Mouse (Mus musculus): ENCODE data around the gene Rbm48. TPM values are rescaled to one million over a fixed set of nuclear protein-coding genes. Genes with fewer than 3 reads are reported as not detected.

The Rbm48 gene
- polyA plus RNA-seq, 1 experiment: 17.6 TPM

DNA sequence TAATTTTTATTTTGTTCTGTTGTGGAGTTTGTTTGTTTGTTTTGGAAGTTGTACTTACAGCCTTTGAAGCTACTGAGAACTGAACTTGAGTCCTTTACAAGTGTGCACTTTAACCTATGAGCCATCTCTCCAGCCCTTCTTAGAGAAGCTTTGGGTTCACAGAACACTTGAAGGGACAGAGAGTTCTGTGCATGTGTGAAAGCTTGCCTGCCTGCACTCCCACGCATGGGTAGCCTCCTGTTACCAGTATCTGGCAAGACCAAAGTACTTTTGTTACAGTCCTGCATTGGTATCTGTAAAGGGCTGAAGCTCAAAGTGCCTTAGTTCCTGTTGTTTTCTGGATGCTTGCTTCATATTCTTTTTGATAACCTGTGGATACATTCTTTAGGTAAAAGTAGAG lies 50.2 kb downstream of the Rbm48 start:
- H3K9me3 ChIP-seq (replicated peaks; ENCODE audit: control insufficient read depth, insufficient read depth, low read length, poor library complexity, severe bottlenecking): no peaks in the 10 kb centered on the region
- H3K27me3 ChIP-seq (ENCODE audit: control insufficient read depth, insufficient read depth, low read length, poor library complexity, severe bottlenecking): no peaks in the 10 kb centered on the region
- peaks cover 1% of the 10 kb centered on the region for H3K4me1 ChIP-seq (ENCODE audit: control insufficient read depth, insufficient read depth, low read length)
- H3K4me3 ChIP-seq (ENCODE audit: low read depth, low read length): no peak overlapping the region
- TF ChIP-seq EP300 (IDR thresholded peaks at IDR 0.05; ENCODE audit: insufficient read depth, low read depth, low read length) (no peak), POLR2A (IDR thresholded peaks at IDR 0.05; ENCODE audit: insufficient read depth, low read length) (no peak), CTCF (IDR thresholded peaks at IDR 0.05; ENCODE audit: low read depth, low read length) (no peak)
- peaks cover 6% of the 10 kb centered on the region for H3K36me3 ChIP-seq (ENCODE audit: control insufficient read depth, insufficient read depth, low read length, poor library complexity, severe bottlenecking)
- H3K9ac ChIP-seq (ENCODE audit: low read depth, poor library complexity, severe bottlenecking): no peak overlapping the region
- no peak overlapping the region for H3K27ac ChIP-seq (ENCODE audit: insufficient read depth, low read length)

DNA sequence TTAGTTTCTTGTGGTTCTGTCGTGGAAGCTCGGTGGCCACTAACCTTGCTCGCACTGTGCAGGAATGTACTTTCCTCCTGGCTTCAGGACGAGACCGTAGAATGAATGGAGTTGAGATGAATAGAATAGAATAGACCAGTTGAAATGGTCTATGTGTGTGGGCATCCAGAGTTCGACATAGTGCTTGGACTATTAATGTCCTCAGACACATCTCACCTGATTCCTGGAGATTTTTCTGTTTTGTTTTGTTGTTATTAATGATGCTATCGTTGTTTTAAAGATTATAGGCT lies 52.0 kb downstream of the Rbm48 start:
- H3K4me3 ChIP-seq (ENCODE audit: low read depth, low read length): peak overlapping the region; percentile 83
- H3K9ac ChIP-seq (ENCODE audit: low read depth, poor library complexity, severe bottlenecking): peak overlapping the region; percentile 81
- H3K9me3 ChIP-seq (replicated peaks; ENCODE audit: control insufficient read depth, insufficient read depth, low read length, poor library complexity, severe bottlenecking): no peaks in the 10 kb centered on the region
- peaks cover 6% of the 10 kb centered on the region for H3K36me3 ChIP-seq (ENCODE audit: control insufficient read depth, insufficient read depth, low read length, poor library complexity, severe bottlenecking)
- no peaks in the 10 kb centered on the region for H3K27me3 ChIP-seq (ENCODE audit: control insufficient read depth, insufficient read depth, low read length, poor library complexity, severe bottlenecking)
- peaks cover 1% of the 10 kb centered on the region for H3K4me1 ChIP-seq (ENCODE audit: control insufficient read depth, insufficient read depth, low read length)
- H3K27ac ChIP-seq (ENCODE audit: insufficient read depth, low read length): no peak overlapping the region
- TF ChIP-seq POLR2A (IDR thresholded peaks at IDR 0.05; ENCODE audit: insufficient read depth, low read length) (no peak), CTCF (IDR thresholded peaks at IDR 0.05; ENCODE audit: low read depth, low read length) (no peak), EP300 (IDR thresholded peaks at IDR 0.05; ENCODE audit: insufficient read depth, low read depth, low read length) (no peak)

DNA sequence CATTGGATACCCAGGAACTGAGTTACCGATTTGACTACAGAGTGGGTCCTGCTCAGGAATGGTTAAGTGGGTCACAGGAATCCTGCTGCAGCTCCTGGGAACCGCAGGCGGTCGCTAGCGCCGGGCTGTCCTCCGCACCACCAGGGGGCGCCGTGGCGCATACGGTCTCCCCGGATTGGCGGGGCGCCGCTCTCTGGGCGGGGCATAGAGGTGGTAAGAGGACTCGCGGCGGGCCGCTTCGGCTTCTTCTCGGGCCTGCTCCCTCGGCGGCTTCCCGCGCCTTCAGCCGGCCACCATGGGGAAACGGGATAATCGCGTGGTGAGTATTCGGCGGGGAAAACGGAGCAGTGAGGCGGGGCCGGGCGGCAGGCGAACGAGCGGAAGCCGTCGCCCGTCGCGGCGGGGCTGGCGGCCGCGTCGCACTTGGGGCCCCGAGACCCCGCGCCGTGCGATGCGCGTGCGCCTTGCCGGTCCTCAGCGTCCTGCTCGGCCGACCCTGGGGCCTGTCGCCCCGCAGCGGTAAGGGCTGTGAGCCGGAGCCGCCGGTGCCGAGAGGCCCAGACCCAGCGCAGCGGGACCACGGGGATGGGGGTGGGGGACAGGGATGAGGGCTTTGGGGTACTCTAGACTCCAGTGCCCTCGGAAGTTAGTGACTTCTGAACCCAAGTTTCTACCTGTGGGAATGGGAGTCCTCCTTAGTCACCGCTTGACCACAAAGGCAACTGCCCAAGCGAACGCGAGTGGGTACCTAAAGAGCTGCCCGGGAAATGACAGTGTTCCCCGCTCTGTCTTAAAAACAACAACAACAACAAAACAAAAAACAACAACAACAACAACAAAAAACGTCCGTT lies 52.5 kb downstream of the Rbm48 start, which contains the start of gene Fam133b:
Gene Fam133b (plus strand): TSS at position 205 of the 851 bp plus-strand sequence.
- no peak within 1 kb of the TSS for H3K27ac ChIP-seq (ENCODE audit: insufficient read depth, low read length)
- H3K9me3 ChIP-seq (replicated peaks; ENCODE audit: control insufficient read depth, insufficient read depth, low read length, poor library complexity, severe bottlenecking): no peaks in the 10 kb centered on the region
- TF ChIP-seq CTCF (IDR thresholded peaks at IDR 0.05; ENCODE audit: low read depth, low read length) (peak; percentile 66), POLR2A (IDR thresholded peaks at IDR 0.05; ENCODE audit: insufficient read depth, low read length) (no peak)
- no peaks in the 10 kb centered on the region for H3K27me3 ChIP-seq (ENCODE audit: control insufficient read depth, insufficient read depth, low read length, poor library complexity, severe bottlenecking)
- peak within 1 kb of the TSS; percentile 83 for H3K4me3 ChIP-seq (ENCODE audit: low read depth, low read length)
- H3K4me1 ChIP-seq (ENCODE audit: control insufficient read depth, insufficient read depth, low read length): peaks cover 1% of the 10 kb centered on the region
- H3K9ac ChIP-seq (ENCODE audit: low read depth, poor library complexity, severe bottlenecking): peak within 1 kb of the TSS; percentile 81
- peaks cover 6% of the 10 kb centered on the region for H3K36me3 ChIP-seq (ENCODE audit: control insufficient read depth, insufficient read depth, low read length, poor library complexity, severe bottlenecking)

DNA sequence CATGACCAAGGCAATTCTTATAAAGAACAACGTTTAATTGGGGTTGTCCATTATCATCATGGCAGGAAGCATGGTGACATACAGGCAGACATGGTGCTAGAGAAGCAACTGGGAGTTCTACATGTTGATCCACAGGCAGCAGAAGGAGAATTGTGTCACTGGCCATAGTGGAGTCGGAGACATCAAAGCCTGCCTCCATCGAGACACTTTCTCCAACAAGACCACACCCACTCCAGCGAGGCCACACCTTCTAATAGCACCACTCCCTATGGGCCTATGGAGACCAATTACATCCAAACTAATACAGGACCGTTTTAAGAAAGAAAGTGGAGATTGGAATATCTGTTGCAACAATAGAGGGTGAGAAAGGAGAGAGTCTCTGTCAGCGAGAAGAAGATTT lies 54.5 kb downstream of the Rbm48 start:
- Histone ChIP-seq H3K9me3 (replicated peaks; ENCODE audit: control insufficient read depth, insufficient read depth, low read length, poor library complexity, severe bottlenecking) (no peaks in the 10 kb centered on the region), H3K9ac (ENCODE audit: low read depth, poor library complexity, severe bottlenecking) (no peak overlapping the region), H3K27me3 (ENCODE audit: control insufficient read depth, insufficient read depth, low read length, poor library complexity, severe bottlenecking) (no peaks in the 10 kb centered on the region), H3K27ac (ENCODE audit: insufficient read depth, low read length) (no peak overlapping the region), H3K4me1 (ENCODE audit: control insufficient read depth, insufficient read depth, low read length) (peaks cover 1% of the 10 kb centered on the region), H3K36me3 (ENCODE audit: control insufficient read depth, insufficient read depth, low read length, poor library complexity, severe bottlenecking) (peaks cover 4% of the 10 kb centered on the region), H3K4me3 (ENCODE audit: low read depth, low read length) (no peak overlapping the region)
- TF ChIP-seq POLR2A (IDR thresholded peaks at IDR 0.05; ENCODE audit: insufficient read depth, low read length): no peak
- no peak for TF ChIP-seq EP300 (IDR thresholded peaks at IDR 0.05; ENCODE audit: insufficient read depth, low read depth, low read length)
- no peak for TF ChIP-seq CTCF (IDR thresholded peaks at IDR 0.05; ENCODE audit: low read depth, low read length)

DNA sequence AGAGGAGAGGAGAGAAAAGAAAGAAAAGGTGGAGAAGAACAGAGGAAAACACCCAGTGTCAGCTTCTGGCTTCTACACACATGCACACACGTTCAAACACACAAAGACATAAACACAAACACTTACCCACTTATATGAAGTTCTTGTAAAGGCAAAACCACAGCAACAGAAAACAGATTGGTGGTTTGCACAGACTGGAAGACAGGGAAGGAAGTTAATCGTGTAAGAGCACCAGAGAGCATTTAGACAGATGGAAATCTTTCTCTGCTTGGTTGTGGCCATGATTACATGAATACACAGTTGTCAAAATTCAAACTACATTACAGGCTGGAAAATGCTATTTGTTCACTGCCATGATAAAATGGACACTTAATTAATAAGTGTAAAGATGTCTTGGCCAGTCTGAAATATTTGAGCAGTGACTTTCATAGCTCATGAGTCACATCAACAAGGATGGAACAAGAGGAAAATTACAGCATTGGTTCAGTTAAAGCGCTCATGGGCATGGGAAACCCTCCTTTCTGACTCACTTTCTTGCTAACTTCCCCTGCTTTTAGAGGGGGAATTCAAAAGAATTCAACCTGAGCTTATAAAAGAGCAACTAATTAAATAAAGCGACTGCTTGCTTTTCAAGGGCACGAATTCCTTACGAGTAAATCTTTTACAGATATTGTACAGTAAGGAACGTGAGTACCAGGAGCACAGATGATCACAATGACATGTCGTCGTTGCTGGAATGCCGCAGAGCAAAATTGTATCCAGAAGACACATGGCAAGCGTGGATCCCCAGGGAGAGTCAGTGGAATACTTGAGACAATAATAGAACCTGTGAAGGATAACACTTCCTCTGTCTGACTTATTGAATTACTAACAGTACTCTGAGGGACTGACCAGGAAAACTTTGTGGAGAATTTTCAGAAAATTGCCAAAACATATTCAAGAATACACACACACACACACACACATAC lies 57.6 kb downstream of the Rbm48 start:
- Histone ChIP-seq H3K9ac (ENCODE audit: low read depth, poor library complexity, severe bottlenecking) (no peak overlapping the region), H3K4me1 (ENCODE audit: control insufficient read depth, insufficient read depth, low read length) (no peaks in the 10 kb centered on the region), H3K36me3 (ENCODE audit: control insufficient read depth, insufficient read depth, low read length, poor library complexity, severe bottlenecking) (no peaks in the 10 kb centered on the region), H3K4me3 (ENCODE audit: low read depth, low read length) (no peak overlapping the region), H3K9me3 (replicated peaks; ENCODE audit: control insufficient read depth, insufficient read depth, low read length, poor library complexity, severe bottlenecking) (no peaks in the 10 kb centered on the region), H3K27me3 (ENCODE audit: control insufficient read depth, insufficient read depth, low read length, poor library complexity, severe bottlenecking) (no peaks in the 10 kb centered on the region), H3K27ac (ENCODE audit: insufficient read depth, low read length) (no peak overlapping the region)
- TF ChIP-seq POLR2A (IDR thresholded peaks at IDR 0.05; ENCODE audit: insufficient read depth, low read length) (no peak), CTCF (IDR thresholded peaks at IDR 0.05; ENCODE audit: low read depth, low read length) (no peak), EP300 (IDR thresholded peaks at IDR 0.05; ENCODE audit: insufficient read depth, low read depth, low read length) (no peak)

All from ES-Bruce4 (cell line).